Mouse (Mus musculus) left cerebral cortex, postnatal 36 days (tissue): Measurements from ENCODE around the gene Ppp2r5a. TPM values are rescaled to one million over a fixed set of nuclear protein-coding genes. Genes with fewer than 3 reads are reported as not detected.
A peak's percentile ranks its signal among the peaks of the same experiment; 100 is the strongest.
"Not testable (repeated sequence)": the region's sequence is repeated elsewhere in the genome, so short reads cannot be mapped to it uniquely, and the experiment has no call there.

Experiments used
- DNase-seq, 2 experiments: peaks; one replicate each; pipeline ENCODE4 v3.0.0; 2021 to 2022; ENCODE audit warnings: low spot score in 2 of 2, mixed read lengths in 1 of 2
- intact Hi-C: fragments of 180-260 bp; cut with DNase I; formaldehyde crosslinking; loops from one replicate; pipeline ENCODE4 v1.15.1; 2025
- total RNA-seq, 2 experiments: library from RNA; stranded (reverse); gene quantifications; 2 replicates each; pipeline ENCODE4 v1.2.3; 2021

Ppp2r5a gene
- 10 to 100 TPM; 89.0 to 95.7 TPM for total RNA-seq

- no peak for DNase-seq
- intact Hi-C loops = no loop called here
Measured at GRCm38 (mm10) chr1:191403074-191403473, at the start of gene Ppp2r5a. Gene Ppp2r5a (minus strand): TSS chr1:191403272.

DNA sequence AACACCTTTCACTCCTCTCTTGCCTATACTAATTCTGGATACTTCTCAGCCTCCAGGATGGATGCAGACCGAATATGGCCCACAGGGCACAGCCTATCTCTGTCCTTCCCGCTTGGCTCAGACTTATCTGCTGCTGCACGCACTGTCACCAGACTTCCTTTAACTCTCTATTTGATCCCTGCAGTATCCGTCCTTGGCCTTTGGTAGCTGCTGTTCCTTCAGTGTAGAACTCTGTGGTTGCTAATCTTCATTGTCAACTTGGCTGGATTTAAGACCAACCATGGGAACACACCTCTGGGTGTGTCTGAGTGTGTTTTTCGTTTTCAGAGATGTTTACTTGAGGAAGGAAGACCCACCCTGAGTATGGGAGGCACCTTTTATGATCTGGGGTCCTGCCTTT is 47.5 kb upstream of the Ppp2r5a start:
- intact Hi-C loops = no loop called here
- DNase-seq = no peak

DNA sequence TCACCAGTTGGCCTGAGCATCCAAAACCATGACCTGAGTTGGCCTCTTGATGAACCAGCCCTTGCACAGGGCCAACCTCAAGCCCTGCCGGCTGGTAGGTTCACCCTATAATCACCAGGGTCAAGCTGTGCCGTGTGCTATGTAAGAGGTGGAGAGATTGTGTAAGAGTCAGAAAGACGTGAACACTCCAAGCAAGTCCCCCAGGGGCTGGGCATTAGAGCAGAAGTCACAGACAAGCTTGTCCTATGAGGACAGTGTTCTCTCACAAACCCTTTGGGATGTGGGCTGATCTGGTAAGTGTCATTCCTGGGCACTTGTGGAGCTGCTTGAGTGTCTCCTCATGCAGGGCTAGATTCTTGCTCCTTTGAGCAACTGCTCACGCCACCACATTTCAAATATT is 46.5 kb upstream of the Ppp2r5a start:
- no peak for DNase-seq
- intact Hi-C loops = no loop called here

- DNase-seq = no peak
- intact Hi-C loops = no loop called here
Measured at GRCm38 (mm10) chr1:191447391-191448016, 44.4 kb upstream of the Ppp2r5a start.

GRCm38 (mm10) chr1:191446307-191446706 is 43.2 kb upstream of the Ppp2r5a start:
- intact Hi-C loops = no loop called here
- DNase-seq = no peak

DNA sequence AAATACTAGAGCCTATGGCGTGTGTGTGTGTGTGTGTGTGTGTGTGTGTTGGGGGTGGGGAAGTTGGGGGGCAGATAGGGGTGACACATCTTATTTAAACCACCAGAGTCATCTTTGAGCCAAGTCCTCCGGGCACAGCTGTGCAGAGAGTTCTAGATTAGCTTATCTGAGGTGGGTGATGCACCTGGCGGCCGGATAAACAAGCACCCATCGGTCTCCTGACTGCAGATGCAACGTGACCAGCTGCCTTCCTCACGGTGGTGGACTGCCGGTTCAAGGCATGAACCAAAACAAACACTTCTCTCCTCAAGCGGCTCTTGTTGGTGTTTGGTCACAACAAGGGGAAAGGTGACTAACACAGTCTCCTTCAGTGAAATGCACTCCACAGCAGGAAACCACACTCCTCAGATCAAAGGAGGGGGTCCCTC is 42.8 kb upstream of the Ppp2r5a start:
- DNase-seq = no peak
- intact Hi-C loops = no loop called here

DNA sequence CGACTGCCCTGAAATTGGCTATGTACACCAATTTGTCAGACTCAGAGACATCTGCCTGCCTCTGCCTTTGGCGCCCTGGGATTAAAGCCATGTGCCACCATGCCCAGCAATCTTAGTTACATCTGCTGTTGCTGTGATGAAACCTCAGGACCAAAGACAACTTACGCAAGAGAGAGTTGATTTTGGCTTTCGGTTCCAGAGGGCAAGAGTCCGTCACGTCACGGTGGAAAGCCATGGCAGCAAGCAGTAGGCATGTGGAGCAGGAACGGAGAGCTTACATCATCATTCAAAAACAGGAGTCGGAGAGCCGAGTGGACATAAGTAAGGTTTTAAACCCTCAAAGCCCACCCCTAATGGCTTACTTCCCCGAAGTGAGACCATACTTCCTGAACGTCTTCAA is 42.3 kb upstream of the Ppp2r5a start:
- intact Hi-C loops = no loop called here
- no peak for DNase-seq

GRCm38 (mm10) chr1:191444467-191444866 is 41.4 kb upstream of the Ppp2r5a start:
- intact Hi-C loops = no loop called here
- no peak for DNase-seq

DNA sequence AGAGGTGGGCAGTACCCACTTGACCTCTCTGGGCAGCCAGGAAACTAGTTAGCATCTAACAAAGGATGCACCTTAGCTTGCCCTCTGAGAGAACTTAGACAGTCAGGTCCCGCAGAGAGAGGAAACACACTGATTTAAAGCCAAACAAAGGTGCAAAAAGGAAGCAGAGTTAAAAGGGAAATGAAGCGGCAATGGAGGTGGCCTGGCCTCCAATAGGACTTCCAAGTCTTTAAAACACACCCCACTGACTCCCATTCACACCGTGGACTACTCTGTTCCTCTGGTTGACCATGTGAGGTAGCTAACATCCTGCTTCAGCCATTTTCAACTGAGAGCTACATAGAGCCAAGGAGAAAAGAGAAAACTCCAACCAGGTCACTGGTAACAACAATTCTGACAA is 35.9 kb upstream of the Ppp2r5a start:
- DNase-seq = no peak
- intact Hi-C loops = no loop called here

GRCm38 (mm10) chr1:191438546-191438945 is 35.5 kb upstream of the Ppp2r5a start:
- peak in 1 of 2 experiments; percentile 15 for DNase-seq
- intact Hi-C loops = no loop called here

DNA sequence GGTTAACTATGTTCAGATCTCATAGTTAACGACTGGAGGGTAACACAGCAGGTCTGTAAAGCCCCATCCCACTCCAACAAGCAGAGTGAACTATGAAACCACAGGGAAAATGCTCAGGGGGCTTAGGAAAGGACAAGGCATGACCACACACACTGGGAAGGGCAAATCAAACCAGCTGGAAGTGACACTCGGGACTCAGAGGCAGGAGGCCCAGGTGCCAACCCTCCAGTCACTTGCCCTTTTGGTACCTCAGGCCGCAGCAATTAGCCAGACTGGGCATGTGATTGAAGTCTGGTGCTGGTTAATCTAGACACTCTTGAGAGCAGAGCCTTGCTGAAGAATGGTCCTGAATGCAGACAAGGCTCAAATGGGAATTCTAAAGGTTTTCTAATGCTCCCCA is 33.6 kb upstream of the Ppp2r5a start:
- intact Hi-C loops = no loop called here
- no peak for DNase-seq

DNA sequence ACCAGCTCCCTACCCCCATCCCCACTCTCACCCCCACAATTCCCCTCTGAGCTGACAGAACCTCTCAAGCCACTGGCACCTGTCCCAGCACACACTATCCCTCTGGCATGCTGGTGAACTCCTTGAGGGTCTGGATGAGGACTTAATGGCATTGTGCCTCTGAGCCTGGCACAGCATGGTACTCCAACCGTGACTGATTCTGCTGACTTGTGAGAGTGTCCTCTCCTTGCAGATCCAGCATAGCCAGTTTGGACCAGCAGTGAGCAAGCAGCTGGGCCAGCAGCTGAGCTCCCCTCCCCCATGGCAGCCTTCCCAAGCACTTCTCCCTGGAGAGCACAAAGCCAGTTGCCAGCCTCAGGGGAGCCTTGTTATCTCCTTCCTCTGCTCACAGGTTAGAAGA is 32.3 kb upstream of the Ppp2r5a start:
- intact Hi-C loops = no loop called here
- DNase-seq = peak; percentile 41 to 54

- intact Hi-C loops = no loop called here
- DNase-seq = no peak
Measured at GRCm38 (mm10) chr1:191432531-191432930, 29.5 kb upstream of the Ppp2r5a start.

GRCm38 (mm10) chr1:191432023-191432422 is 29.0 kb upstream of the Ppp2r5a start:
- DNase-seq = no peak
- intact Hi-C loops = no loop called here

- DNase-seq = no peak
- intact Hi-C loops = no loop called here
Measured at GRCm38 (mm10) chr1:191430121-191430520, 27.0 kb upstream of the Ppp2r5a start.

DNA sequence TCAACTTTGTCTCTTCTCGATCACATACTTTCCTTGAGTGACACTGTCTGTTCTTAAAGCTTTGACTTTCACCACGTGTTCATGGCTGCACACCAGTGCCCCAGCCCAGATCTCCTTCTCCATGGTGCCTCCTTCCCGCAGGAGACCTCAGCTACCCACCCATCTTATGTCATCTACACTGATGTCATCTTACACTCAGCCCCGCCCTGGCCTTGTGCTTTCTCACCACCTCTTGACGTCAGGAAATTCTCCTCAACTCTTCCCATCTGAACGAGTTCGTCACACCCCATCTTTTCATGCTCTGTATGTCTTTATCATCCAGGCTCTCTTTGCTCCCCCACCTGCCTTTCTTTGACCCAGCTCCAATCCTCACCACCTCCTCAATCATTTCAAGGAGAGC is 22.8 kb upstream of the Ppp2r5a start:
- intact Hi-C loops = no loop called here
- no peak for DNase-seq

DNA sequence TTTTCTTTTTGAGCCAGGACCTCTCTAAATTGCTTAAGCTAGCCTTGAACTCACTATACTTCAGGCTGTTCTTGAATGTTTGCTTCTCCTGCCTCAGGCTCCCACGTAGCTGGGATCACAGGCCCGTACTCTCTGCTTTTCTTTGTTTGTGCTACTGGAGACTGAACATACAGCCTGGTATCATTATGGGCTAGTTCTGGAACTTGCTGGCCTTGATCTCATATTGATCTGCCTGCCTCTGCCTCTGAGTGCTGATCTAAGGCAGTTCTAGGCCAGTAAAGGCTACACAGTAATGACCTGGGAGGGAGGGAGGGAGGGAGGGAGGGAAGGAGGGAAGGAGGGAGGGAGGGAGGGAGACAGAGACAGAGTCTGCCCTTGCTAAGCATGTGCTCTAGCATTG is 20.1 kb upstream of the Ppp2r5a start:
- intact Hi-C loops = no loop called here
- DNase-seq = no peak

DNA sequence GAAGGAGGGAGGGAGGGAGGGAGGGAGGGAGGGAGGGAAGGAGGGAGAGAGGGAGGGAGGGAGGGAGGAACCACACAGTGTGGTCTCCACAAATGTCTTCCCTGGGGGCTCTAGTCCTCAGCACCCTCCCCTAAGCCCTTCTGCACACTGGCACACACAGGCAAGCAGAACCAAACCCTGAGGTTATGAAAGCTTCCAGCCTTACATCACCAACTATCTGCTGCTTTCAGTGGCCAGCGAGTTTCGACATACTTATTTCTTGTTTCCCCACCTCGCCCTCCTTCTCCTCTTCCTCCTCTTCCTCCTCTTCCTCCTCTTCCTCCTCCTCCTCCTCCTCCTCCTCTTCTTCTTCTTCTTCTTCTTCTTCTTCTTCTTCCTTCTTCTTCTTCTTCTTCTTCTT is 19.6 kb upstream of the Ppp2r5a start:
- DNase-seq, intact Hi-C loops: not testable (repeated sequence)

DNA sequence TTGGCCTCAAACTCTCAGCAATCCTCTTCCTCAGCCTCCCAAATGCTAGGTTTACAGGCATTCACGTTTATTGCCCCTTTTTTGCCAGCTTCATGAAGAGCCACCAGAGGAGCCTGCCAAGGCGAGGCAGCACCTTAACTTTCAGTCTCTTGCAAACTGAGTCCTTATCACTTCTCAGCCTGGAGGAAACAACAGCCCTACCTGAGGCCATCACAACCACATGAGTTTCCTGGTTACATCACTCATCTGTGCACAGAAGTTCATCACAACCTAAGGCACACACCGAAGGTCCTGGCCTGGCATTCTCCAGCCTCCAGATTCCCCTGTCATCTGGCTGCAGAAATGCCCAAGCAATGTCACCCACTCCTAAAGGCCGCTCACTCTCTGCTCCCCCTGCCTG is 19.1 kb upstream of the Ppp2r5a start:
- intact Hi-C loops = no loop called here
- no peak for DNase-seq

DNA sequence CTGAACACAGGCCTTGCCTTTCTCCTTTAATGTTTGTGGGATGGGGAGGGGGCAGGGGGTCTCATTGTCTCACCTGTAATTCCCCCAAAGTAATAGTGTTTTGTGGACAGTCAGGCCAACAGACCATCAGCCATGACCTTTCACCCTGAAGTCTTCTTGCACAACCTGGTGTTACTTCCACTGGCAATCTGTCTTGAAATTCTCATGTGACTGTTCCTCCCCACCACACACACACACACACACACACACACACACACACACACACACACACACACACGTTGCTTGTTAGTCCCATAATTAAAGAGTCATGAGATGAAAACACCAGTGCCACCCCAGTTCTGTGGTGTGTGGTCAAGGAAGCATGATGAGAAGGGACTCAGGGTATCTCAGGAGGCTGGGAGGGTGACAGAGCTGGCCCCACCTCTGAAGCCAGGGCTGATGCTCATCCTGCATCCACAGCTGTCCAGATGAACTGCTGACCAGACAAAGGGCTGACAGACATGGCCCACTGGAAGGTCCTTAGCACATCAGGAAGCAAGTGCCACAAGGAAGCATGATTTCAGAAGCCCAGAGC is 18.4 kb upstream of the Ppp2r5a start:
- intact Hi-C loops = no loop called here
- DNase-seq = no peak

DNA sequence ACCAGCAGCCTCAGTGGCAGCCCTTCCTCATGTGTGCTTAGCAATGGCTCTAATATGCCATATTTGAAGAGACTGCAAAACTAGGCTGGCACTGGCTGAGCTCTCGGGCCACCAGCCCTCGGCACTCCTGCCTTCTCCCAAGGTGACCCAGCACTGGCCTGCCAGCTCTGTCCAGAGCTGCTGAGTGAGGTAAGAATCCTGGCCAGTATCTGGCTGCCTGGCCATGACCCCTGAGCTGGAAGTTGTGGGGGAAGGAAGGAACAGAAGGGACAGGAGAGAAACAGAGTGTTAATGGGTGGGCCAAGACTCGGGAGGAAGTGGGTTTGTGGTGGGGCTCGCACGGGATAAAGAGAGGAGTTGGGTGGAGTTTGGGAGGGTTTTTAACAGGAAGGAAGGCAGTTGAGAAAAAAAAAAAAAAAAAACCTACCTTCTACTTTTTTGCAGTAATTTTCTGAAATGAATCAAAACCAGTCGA is 17.9 kb upstream of the Ppp2r5a start:
- intact Hi-C loops = no loop called here
- no peak for DNase-seq
